8 mouse cellular contexts compared by ENCODE assay signal in genomic region chr13:112751454-112752308, GRCm38 (mm10). TPM values are rescaled to one million over a fixed set of nuclear protein-coding genes. Genes with fewer than 3 reads are reported as not detected.
DNase-seq lines count a peak whose midpoint lies in the region; ATAC-seq lines count a peak whose summit lies in the region.

No protein-coding gene starts in this region.

- no peaks in the 10 kb centered on the region for H3K36me3 ChIP-seq in hindbrain, embryonic 16.5 days (ENCODE audit: control insufficient read depth, insufficient read depth, low read length)
- H3K36me3 ChIP-seq in liver, embryonic 12.5 days: no peaks in the 10 kb centered on the region
- no peaks in the 10 kb centered on the region for H3K36me3 ChIP-seq in midbrain, embryonic 16.5 days (ENCODE audit: control insufficient read depth, insufficient read depth, low read length)

- peak overlapping the region; percentile 9; the same call in 1 of the 2 replicates for H3K4me3 ChIP-seq in hindbrain, embryonic 16.5 days (ENCODE audit: low read length)
- peak overlapping the region; percentile 38 for H3K4me3 ChIP-seq in liver, embryonic 12.5 days
- H3K4me3 ChIP-seq in midbrain, embryonic 16.5 days (ENCODE audit: low read depth, low read length): no peak overlapping the region

- peak overlapping the region; percentile 45 for H3K27ac ChIP-seq in hindbrain, embryonic 16.5 days (ENCODE audit: low read depth, low read length)
- peak overlapping the region; percentile 95 for H3K27ac ChIP-seq in liver, embryonic 12.5 days
- 0 out of 2 replicates have a peak overlapping the region, but pooled peaks have one; percentile 11 for H3K27ac ChIP-seq in midbrain, embryonic 16.5 days (ENCODE audit: low read length)

- H3K27me3 ChIP-seq in hindbrain, embryonic 16.5 days (replicated peaks; ENCODE audit: control insufficient read depth, insufficient read depth, low read length): no peaks in the 10 kb centered on the region
- no peaks in the 10 kb centered on the region for H3K27me3 ChIP-seq in liver, embryonic 12.5 days (replicated peaks)
- H3K27me3 ChIP-seq in midbrain, embryonic 16.5 days (ENCODE audit: control insufficient read depth, insufficient read depth, low read depth, low read length): no peaks in the 10 kb centered on the region

- peaks cover 12% of the 10 kb centered on the region for H3K4me1 ChIP-seq in hindbrain, embryonic 16.5 days (ENCODE audit: control insufficient read depth, insufficient read depth, low read depth, low read length)
- H3K4me1 ChIP-seq in liver, embryonic 12.5 days: peaks cover 73% of the 10 kb centered on the region
- H3K4me1 ChIP-seq in midbrain, embryonic 16.5 days (ENCODE audit: control insufficient read depth, insufficient read depth, low read length): peaks cover 5% of the 10 kb centered on the region; the same call in 1 of the 2 replicates

- no peak overlapping the region for H3K9ac ChIP-seq in hindbrain, embryonic 16.5 days (ENCODE audit: low read depth, low read length)
- peak overlapping the region; percentile 70 for H3K9ac ChIP-seq in liver, embryonic 12.5 days
- no peak overlapping the region for H3K9ac ChIP-seq in midbrain, embryonic 16.5 days (ENCODE audit: low read depth, low read length)

- peak; percentile 77 for DNase-seq in adrenal gland, adult 2 months
- no peak for DNase-seq in adrenal gland, adult 8-10 months
- peak; percentile 50 for DNase-seq in c-Kit-negative CD71-positive TER-119-positive erythroid progenitor cells, embryonic 14.5 days (ENCODE audit: low read depth, low spot score)
- DNase-seq in gastrocnemius, postnatal 25 days: peak; percentile 74
- peak; percentile 19 to 25 for DNase-seq in thymus, adult 18-20 months

- H3K9me3 ChIP-seq in hindbrain, embryonic 16.5 days (ENCODE audit: control insufficient read depth, low read length): no peaks in the 10 kb centered on the region
- no peaks in the 10 kb centered on the region for H3K9me3 ChIP-seq in liver, embryonic 12.5 days (replicated peaks)
- no peaks in the 10 kb centered on the region for H3K9me3 ChIP-seq in midbrain, embryonic 16.5 days (replicated peaks; ENCODE audit: control insufficient read depth, low read length, poor library complexity, severe bottlenecking)

- peak overlapping the region; percentile 35 for H3K4me2 ChIP-seq in hindbrain, embryonic 16.5 days (ENCODE audit: low read length)
- peak overlapping the region; percentile 66 for H3K4me2 ChIP-seq in liver, embryonic 12.5 days
- peak overlapping the region; percentile 5; the same call in 1 of the 2 replicates for H3K4me2 ChIP-seq in midbrain, embryonic 16.5 days (ENCODE audit: low read length)

- 30% methylated on average over 18 of the region's 18 CpGs for WGBS in hindbrain, embryonic 16.5 days
- WGBS in liver, embryonic 12.5 days (ENCODE audit: insufficient replicate concordance): 13% methylated on average over 18 of the region's 18 CpGs
- 35% methylated on average over 18 of the region's 18 CpGs for WGBS in midbrain, embryonic 16.5 days

- ATAC-seq in hindbrain, embryonic 16.5 days: peak; percentile 74
- peak; percentile 68 for ATAC-seq in liver, embryonic 12.5 days
- peak; percentile 55; the same call in 1 of the 2 replicates for ATAC-seq in midbrain, embryonic 16.5 days

RNA-seq across cellular contexts. Expression of gene Plpp1, which starts 48.9 kb away (rescaled TPM):
- total RNA-seq in adrenal gland, adult 2 months (2021): 100 to 1,000 TPM; 214 to 281 TPM
- 213 and 226 TPM in 2 replicates for polyA plus RNA-seq in adrenal gland, adult 2 months (2012; rRNA removed)
- 100 to 1,000 TPM; 229 to 267 (median 248) TPM for total RNA-seq in adrenal gland, adult 8-10 months (2022)
- total RNA-seq in gastrocnemius, postnatal 25 days (2021): 10 to 100 TPM; 35.9 to 43.0 TPM
- polyA plus RNA-seq in hindbrain, embryonic 16.5 days (2015; fragmentation: Nextera tagmentation; extraction: Ambion mirVana): 78.8 and 85.8 TPM in 2 replicates
- 28.6 and 30.8 TPM in 2 replicates for polyA plus RNA-seq in liver, embryonic 12.5 days (2016; fragmentation: Nextera tagmentation; extraction: Ambion mirVana)
- 58.7 and 69.5 TPM in 2 replicates for polyA plus RNA-seq in midbrain, embryonic 16.5 days (2015; fragmentation: Nextera tagmentation; extraction: Ambion mirVana)

Comparison
In these comparisons a context has a peak if more than half of its experiments do, and no peak if none do; other contexts are left out.
1. H3K27ac ChIP-seq: peak in every context shown above with its lines; median percentile 95 in liver, embryonic 12.5 days; 45 in hindbrain, embryonic 16.5 days; 11 in midbrain, embryonic 16.5 days.
2. H3K4me2 ChIP-seq: peak in every context shown above with its lines; median percentile 66 in liver, embryonic 12.5 days; 35 in hindbrain, embryonic 16.5 days; 5 in midbrain, embryonic 16.5 days.